Mouse (Mus musculus): Measurements from ENCODE around the gene Ifnl3.

GRCm38 (mm10) chr7:28572689-28573088 is 50.1 kb downstream of the Ifnl3 start:
- TF ChIP-seq CTCF (IDR thresholded peaks at IDR 0.05; ENCODE audit: low read depth, low read length) (no peak), POLR2A (IDR thresholded peaks at IDR 0.05; ENCODE audit: extremely low read depth, insufficient read depth, low read length) (no peak)
